Mouse (Mus musculus): ENCODE results near the gene Usp47.

- TF ChIP-seq CTCF (IDR thresholded peaks at IDR 0.05; ENCODE audit: control insufficient read depth, insufficient read depth, insufficient read length), result no peak
- TF ChIP-seq USF1 (IDR thresholded peaks at IDR 0.05; ENCODE audit: low read depth), result no peak
- TF ChIP-seq MYOG (IDR thresholded peaks at IDR 0.05; ENCODE audit: control insufficient read depth, extremely low read depth, insufficient read length), result no peak
- TF ChIP-seq MYOD1 (IDR thresholded peaks at IDR 0.05; ENCODE audit: control insufficient read depth, insufficient read length, low read depth), result no peak
- TF ChIP-seq CEBPB (IDR thresholded peaks at IDR 0.05; ENCODE audit: low read depth), result peak; percentile 52
These were observed 12.8 kb upstream of the Usp47 start for GRCm38 (mm10) chr7:112010511-112010910.

All from C2C12 (cell line).